Mouse (Mus musculus) G1E (cell line): ENCODE measurements around the gene Tmem231.

Source experiments
- CTCF ChIP-seq: IDR thresholded peaks from 2 replicates; pipeline ENCODE4 v1.5.1; 2012; ENCODE audit warnings: low read depth, low read length, inconsistent platforms, mixed read lengths
- TAL1 ChIP-seq: conservative IDR thresholded peaks from 2 replicates; pipeline ENCODE4 v1.6.1; 2012; ENCODE audit warnings: low read depth, low read length, inconsistent platforms, mixed read lengths

DNA sequence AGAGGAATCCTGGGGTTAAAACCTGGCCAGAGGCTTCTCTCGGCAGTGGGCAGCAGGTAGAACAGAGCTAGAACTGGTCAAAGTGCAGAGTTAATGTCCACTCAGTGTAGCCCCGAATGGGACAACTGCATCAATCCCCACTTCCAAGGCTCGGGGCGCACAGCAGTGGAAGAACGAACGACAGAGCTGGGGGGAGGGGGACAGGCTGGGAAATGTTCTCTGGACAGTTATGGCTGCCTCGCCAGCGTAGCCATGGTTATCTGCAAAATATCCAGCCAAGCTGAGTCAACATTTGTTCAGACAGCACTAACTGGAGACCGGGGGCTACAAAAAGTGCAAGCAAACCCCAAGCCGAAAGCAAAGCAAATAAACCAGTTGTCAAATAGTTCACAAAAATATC is 44.5 kb upstream of the Tmem231 start:
- no peak for TF ChIP-seq CTCF
- no peak for TF ChIP-seq TAL1
